Mouse (Mus musculus) regulatory T cell (primary cell): Measurements from ENCODE around the gene Zglp1.

ENCODE experiments used
- in situ Hi-C: fragments of 300-600 bp; cut with MboI, MseI; formaldehyde crosslinking; loops from one replicate; pipeline ENCODE4 v1.15.1; 2025; ENCODE audit warnings: high pct_unique_total_duplicates

The Zglp1 gene

DNA sequence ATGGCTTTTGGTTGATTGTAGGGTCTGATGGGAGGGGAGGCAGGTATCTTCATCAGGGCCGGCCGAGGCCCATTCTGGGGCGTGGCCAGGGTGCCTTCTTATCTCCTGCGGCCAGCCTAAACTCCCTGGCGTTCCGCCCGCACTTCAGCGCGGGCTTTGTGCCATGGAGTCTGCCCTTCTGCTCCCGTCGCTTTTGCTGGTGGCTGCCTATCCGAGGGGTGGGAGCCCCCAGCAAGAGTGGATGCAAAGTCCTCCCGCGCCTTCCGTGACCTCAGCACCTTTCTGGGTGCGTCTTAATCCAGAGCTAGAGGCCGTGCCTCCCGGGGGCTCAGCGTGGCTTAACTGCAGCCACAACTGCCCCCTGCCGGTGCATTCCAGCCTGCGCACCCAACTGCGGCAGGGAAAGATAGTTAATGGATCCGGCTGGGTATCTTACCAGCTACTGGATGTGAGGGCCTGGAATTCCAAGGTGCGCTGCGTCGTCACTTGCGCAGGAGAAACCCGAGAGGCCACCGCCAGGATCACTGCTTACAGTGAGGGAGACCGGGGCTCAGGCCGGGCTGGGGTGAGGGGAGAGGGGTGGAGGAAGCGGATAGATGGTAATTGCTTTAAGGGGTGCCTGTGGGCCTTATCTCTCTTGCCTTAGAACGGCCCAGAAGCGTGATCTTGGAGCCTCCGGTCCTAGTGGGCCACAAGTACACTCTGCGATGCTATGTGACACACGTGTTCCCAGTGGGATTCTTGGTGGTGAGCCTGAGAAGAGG is 37.4 kb downstream of the Zglp1 start, which contains the start of gene Icam4:
Gene Icam4 (plus strand): TSS at position 83 of the 764 bp plus-strand sequence.
- in situ Hi-C loops: loop anchor here (5.0 kb wide), 1 partner anchor 118 kb away; the partner anchor contains the start of gene Cdc37

DNA sequence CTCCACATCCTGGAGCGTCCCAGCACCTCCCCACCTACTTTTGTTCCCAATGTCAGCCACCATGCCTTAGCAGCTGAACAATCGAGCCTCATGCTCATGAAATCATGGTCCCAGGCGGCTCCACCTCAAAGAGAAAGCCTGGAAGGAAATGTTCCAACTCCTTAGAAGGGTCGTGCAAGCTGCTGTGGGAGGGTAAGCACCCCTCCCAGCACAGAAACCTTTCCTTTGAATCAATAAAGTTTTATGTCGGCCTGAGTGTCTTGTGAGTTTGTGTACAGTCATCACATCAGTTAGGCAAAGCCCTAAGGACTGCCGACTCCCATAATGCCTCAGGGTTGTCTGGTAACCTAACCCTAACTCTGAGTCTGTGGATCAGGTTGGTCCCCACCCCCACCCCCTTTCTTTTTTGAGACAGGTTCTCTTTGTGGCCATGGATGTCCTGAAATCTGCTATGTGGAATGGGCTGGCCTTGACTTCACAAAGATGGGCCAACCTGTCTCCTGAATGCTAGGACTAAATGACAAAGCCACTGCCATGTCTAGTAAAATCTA is 38.3 kb downstream of the Zglp1 start:
- in situ Hi-C loops: no loop called here

DNA sequence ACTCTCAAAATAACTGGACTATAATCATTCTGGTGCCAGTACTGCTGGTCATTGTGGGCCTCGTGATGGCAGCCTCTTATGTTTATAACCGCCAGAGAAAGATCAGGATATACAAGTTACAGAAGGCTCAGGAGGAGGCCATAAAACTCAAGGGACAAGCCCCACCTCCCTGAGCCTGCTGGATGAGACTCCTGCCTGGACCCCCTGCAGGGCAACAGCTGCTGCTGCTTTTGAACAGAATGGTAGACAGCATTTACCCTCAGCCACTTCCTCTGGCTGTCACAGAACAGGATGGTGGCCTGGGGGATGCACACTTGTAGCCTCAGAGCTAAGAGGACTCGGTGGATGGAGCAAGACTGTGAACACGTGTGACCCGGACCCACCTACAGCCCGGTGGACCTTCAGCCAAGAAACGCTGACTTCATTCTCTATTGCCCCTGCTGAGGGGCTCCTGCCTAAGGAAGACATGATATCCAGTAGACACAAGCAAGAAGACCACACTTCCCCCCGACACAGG is 39.1 kb downstream of the Zglp1 start:
- in situ Hi-C loops: no loop called here

DNA sequence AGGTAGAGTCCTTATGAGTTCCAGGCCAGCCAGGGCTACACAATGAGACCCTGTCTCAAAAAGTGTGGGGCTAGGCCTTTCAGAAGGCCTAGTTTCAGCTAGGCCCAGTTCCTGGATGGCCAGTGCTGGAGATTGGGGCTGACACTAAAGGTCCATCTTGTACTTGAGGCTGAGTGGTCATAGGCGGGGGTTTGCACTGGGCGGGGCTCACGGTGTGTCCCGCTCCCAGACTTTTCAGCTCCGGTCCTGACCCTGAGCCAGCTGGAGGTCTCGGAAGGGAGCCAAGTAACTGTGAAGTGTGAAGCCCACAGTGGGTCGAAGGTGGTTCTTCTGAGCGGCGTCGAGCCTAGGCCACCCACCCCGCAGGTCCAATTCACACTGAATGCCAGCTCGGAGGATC is 40.0 kb downstream of the Zglp1 start:
- in situ Hi-C loops: no loop called here

DNA sequence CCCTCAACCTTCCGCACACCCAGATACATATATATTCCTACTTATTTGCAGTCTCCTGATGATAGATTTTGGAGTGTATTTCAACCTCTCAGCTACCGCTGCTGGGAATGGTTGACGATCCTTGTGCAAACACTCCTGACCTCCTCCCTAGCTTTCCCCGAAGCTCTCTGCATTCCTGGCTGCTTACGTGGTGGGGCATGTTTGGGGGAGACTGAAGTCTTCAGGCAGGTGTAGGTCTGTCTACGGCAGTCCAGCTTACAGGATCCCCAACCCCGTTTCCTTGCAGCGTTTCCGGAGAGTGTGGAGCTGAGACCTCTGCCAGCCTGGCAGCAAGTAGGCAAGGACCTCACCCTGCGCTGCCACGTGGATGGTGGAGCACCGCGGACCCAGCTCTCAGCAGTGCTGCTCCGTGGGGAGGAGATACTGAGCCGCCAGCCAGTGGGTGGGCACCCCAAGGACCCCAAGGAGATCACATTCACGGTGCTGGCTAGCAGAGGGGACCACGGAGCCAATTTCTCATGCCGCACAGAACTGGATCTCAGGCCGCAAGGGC is 41.6 kb downstream of the Zglp1 start:
- in situ Hi-C loops: no loop called here

DNA sequence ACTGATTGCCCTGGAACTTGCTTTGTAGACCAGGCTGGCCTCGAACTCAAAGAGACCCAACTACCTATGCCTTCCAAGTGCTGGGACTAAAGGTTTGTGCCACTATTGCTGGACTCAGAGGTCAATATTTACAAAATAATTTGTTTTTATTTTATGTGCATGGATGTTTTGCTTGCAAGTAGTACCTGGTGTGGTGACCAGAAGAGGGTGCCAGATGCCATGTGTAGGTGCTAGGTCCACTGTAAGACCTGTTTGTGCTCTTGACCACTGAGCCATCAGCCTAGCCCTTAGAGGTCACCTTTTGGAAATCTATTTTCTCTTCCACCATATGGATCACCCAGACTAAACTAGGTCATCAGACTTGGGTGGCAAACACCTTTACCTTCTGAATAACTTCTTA is 44.2 kb downstream of the Zglp1 start:
- in situ Hi-C loops: loop anchor here (25.0 kb wide), 1 partner anchor 110 kb away; no protein-coding TSS in a partner anchor

DNA sequence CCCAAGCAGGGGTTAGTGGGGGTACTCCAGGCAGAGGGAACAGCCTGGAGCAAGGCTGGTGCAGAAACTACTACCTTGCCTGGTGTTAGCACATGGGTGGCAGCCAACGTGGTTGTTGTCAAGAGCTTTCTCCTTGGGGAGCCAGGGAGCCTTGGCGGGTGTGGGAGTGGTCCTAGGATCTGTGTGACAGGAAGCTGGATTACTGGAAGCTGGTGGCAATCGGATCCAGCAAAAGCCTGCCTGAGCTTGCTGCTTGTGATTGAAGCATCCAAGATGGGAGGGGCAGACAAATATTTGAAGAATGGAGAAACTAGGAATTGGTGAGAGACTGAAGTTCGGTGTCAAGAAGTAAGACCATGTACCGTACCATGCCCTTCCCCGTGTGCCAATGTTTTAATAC is 44.6 kb downstream of the Zglp1 start:
- in situ Hi-C loops: loop anchor here (25.0 kb wide), 1 partner anchor 110 kb away; no protein-coding TSS in a partner anchor

DNA sequence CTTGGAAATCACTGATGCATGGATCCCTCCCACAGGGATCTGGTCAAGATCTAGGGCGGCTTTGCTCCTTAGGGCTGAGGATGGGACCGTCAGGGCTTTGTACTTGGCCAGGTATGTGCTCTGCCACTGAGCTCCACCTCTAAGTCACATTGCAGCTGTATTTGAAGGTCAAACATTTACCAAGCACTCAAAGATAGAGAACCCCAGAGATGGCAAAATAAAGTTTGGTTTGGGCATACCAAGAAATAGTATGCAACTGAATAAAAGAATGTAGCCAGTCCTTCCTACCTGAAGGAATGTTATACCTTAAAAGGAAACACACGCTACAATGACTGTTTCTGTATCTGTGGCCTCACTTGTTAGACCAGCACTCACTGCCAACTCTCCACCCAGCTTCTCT is 45.5 kb downstream of the Zglp1 start:
- in situ Hi-C loops: loop anchor here (25.0 kb wide), 1 partner anchor 109 kb away; no protein-coding TSS in a partner anchor

DNA sequence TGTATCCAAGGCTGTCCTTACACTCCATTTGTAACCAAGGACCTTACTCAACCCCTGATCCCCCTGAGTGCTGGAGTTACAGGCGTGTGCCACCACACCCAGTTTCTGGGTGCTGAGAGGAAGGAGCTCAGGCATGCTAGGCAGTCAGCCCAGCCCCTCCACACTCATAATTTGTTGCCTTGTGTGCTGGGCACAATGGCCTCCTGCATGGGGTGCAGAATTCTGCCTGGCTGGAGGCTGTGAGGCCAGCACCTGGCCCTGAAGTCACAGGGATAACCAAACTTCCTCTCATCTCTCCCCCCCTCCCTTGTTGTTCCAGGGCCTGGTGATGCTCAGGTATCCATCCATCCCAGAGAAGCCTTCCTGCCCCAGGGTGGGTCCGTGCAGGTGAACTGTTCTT is 48.3 kb downstream of the Zglp1 start:
- in situ Hi-C loops: loop anchor here (25.0 kb wide), 1 partner anchor 106 kb away; no protein-coding TSS in a partner anchor

DNA sequence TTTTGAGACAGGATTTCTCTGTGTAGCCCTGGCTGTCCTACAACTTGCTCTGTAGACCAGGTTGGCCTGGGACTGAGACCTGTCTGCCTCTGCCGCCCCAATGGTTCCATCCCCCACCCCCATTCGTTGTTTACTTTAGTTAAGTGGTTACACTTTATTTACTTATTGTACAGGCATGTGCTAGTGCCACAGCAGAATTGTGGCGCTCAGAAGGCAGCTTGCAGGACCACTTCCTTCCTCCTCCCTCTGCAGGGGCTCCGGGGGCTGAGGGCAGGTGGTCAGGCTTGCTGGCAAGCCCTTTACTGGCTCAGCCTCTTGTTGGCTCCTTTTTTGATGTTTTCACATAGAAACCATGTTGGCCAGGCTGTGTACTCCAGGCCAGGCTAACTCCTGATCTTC is 49.7 kb downstream of the Zglp1 start:
- in situ Hi-C loops: loop anchor here (25.0 kb wide), 1 partner anchor 105 kb away; no protein-coding TSS in a partner anchor

DNA sequence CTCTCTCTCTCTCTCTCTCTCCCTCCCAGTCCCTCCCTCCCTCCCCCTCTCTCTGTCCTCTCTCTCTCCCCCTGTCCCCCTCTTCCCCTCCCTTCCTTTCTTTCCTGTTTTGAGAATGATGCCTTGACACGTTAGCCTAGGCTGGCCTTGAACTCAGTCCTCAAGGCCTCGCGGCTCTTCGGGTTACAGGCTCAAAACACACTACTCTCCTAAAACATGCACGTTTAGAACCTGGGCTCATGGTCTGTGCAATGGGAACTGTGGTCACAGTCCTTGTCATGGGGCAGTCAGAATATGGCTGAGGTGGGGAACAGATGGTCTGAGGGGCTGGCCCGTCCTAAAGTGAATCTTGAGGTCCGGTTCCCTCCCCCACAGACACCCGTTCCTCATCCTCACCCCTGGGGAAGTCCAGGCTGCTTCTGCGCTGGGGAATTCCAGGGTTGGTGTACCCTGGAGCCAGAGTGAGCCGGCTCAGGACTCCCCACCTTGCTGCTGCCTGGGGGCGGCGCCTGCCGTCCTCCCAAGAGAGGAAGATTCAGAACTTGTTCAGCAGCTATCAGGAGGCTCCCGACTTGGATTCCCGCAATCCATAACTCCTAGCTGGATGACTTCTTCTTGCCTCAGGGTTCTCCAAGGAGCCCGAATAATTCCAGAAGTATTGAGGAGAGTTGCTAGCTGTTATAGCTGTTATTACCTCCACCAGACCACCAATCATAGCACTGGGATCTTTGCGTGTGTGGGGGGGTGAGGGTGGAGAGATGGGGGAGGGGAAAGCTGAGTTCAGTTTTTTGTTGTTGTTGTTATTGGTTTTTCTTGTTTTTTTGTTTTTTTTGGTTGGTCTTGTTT is 50.3 kb downstream of the Zglp1 start:
- in situ Hi-C loops: loop anchor here (25.0 kb wide), 1 partner anchor 104 kb away; no protein-coding TSS in a partner anchor

DNA sequence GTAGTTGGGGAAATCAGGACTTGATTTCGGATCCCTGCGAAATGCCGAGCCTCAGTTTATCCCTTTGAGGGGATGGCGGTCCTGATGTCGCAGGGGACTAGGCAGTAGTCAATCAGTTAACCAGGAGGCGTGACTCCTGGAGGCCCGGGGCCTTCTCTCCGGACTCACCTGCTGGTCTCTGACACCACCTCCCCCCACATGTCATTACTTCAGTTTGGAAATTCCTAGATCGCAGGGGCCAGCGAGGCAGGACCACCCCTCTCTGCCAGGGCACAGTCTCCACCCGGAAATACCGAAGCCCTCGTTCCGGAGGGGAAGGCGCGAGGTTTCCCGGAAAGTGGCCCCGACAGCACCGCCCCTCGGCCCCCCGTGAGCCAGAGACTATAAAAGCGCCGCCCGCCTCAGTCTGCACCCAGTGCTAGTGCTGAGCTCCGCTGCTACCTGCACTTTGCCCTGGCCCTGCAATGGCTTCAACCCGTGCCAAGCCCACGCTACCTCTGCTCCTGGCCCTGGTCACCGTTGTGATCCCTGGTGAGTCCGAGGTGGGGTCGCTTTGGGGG is 51.2 kb downstream of the Zglp1 start, which contains the start of gene Icam1:
Gene Icam1 (plus strand): TSS at position 415 of the 560 bp plus-strand sequence.
- in situ Hi-C loops: loop anchor here (25.0 kb wide), 1 partner anchor 103 kb away; no protein-coding TSS in a partner anchor

DNA sequence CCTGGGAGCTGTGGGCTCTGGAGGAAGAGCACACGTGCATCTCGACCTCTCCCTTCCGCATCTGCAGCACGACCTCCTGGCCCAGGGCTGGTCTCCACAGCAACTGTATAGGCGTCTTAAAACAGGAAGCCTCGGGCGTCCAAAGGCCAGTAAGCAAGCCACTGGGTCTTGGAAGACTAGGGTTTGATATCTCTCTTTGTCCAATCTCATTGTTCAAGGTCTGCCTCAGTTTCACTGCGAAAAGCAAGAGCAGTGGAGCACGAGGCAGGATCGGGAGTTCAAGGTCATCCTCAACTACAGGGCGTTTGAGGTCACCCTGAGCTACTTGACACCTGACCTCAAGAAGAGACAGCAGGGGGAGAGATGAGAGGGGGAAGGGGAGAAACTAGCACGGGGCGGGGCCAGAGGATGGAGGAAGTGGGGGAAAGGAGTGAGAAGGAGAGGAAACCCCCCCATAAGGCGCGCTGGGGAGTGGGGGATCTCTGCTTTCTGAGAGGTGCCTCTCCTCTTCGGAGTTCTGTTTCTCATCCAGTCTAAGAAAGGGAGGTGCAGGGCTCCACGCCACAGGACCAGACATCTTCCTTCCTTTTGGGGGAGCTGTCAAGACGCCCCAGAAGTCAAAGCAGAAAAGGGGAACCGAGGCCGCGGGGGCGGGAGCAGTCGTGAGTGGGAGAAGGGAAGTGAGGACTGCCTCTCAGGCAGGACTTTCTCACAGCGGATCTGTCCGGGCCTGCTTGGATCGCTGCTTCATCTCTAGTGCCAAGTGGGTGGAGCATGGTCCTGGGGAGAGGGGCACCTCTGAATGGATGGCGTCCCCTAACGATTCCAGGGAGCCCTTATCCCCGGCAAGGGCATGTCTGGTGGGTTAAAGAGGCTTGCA is 52.0 kb downstream of the Zglp1 start:
- in situ Hi-C loops: loop anchor here (25.0 kb wide), 1 partner anchor 103 kb away; no protein-coding TSS in a partner anchor
